Mouse (Mus musculus): Measurements from ENCODE around the gene Bri3. TPM values are rescaled to one million over a fixed set of nuclear protein-coding genes. Genes with fewer than 3 reads are reported as not detected.

Bri3 gene
- polyA plus RNA-seq, 1 experiment, result 1.5 TPM

DNA sequence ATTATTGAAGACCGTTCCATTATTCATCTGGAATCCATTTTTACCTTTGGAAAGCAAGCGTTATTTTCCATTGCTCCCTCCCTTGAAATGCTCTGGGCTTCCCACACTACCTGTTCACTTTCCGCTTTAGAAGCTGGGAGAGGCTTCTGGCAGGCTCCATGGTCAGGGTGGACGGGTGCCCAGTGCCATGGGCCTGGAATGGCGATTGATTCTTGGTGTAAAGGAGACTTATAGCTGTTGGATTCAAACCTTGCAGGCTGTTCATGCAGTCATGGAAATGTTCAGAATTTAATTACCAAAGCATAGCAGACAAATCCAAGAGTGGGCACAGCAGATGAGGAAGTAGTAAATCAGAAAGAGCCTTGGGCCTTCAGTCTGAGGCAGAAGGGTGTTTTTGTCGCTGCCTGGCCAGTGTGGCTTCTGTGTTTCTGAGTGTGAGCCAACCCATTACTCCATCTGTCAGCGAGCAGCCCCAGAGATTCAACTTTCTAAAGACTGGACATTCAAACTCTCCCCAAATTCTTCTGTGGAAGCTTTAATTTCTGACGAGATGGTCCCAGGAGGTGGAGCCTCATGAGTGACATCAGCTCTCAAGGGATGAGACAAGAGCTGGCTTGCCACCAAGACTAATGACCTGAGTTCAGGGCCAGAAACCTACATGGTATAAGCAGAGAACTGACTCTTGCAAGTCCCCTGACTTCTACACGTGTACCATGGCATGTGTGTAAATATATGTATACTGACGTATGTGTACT lies 195.2 kb downstream of the Bri3 start:
- Histone ChIP-seq H3K4me1 (ENCODE audit: control insufficient read depth) (no peaks in the 10 kb centered on the region), H3K9me3 (ENCODE audit: control insufficient read depth, low read length) (peaks cover 34% of the 10 kb centered on the region), H3K4me3 (replicated peaks) (no peak overlapping the region), H3K36me3 (ENCODE audit: control insufficient read depth) (no peaks in the 10 kb centered on the region), H3K27me3 (ENCODE audit: control insufficient read depth) (no peaks in the 10 kb centered on the region)
- TF ChIP-seq TAL1 (IDR thresholded peaks at IDR 0.05; ENCODE audit: low read length), result no peak
- no peak for TF ChIP-seq GATA1 (IDR thresholded peaks at IDR 0.05; ENCODE audit: low read length)

GRCm38 (mm10) chr5:144441831-144442271 lies 197.6 kb downstream of the Bri3 start:
- TF ChIP-seq GATA1 (IDR thresholded peaks at IDR 0.05; ENCODE audit: low read length), result no peak
- TF ChIP-seq TAL1 (IDR thresholded peaks at IDR 0.05; ENCODE audit: low read length), result no peak
- Histone ChIP-seq H3K36me3 (ENCODE audit: control insufficient read depth) (no peaks in the 10 kb centered on the region), H3K9me3 (ENCODE audit: control insufficient read depth, low read length) (peaks cover 29% of the 10 kb centered on the region), H3K4me1 (ENCODE audit: control insufficient read depth) (no peaks in the 10 kb centered on the region), H3K4me3 (replicated peaks) (no peak overlapping the region), H3K27me3 (ENCODE audit: control insufficient read depth) (no peaks in the 10 kb centered on the region)

- Histone ChIP-seq H3K4me3 (replicated peaks) (no peak overlapping the region), H3K4me1 (ENCODE audit: control insufficient read depth) (no peaks in the 10 kb centered on the region), H3K27me3 (ENCODE audit: control insufficient read depth) (no peaks in the 10 kb centered on the region), H3K36me3 (ENCODE audit: control insufficient read depth) (no peaks in the 10 kb centered on the region), H3K9me3 (ENCODE audit: control insufficient read depth, low read length) (peaks cover 15% of the 10 kb centered on the region)
- TF ChIP-seq TAL1 (IDR thresholded peaks at IDR 0.05; ENCODE audit: low read length) (no peak), GATA1 (IDR thresholded peaks at IDR 0.05; ENCODE audit: low read length) (no peak)
Observed at GRCm38 (mm10) chr5:144446475-144447225, 202.4 kb downstream of the Bri3 start.

DNA sequence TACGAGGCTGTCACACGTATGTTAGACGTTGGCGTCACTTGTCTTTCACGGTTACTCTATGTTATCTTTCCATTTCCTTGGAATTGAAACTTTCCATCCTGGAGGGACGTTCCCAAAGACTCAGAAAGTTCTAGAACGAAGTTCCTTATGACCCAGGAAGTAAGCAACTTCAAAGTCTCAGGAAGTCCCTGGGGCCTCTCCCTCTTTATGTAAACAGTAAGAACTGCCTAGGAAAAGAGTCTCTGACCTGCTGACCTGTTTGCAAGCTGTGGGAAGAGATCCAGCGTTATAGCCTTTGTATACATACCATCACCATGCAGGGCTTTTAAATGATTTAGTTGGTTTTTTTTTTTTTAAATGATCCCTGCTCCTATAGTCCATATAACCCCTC lies 203.0 kb downstream of the Bri3 start:
- no peaks in the 10 kb centered on the region for H3K36me3 ChIP-seq (ENCODE audit: control insufficient read depth)
- peaks cover 9% of the 10 kb centered on the region for H3K9me3 ChIP-seq (ENCODE audit: control insufficient read depth, low read length)
- no peak overlapping the region for H3K4me3 ChIP-seq (replicated peaks)

GRCm38 (mm10) chr5:144447975-144448374 lies 203.7 kb downstream of the Bri3 start:
- Histone ChIP-seq H3K36me3 (ENCODE audit: control insufficient read depth) (no peaks in the 10 kb centered on the region), H3K9me3 (ENCODE audit: control insufficient read depth, low read length) (peaks cover 8% of the 10 kb centered on the region), H3K4me1 (ENCODE audit: control insufficient read depth) (no peaks in the 10 kb centered on the region), H3K27me3 (ENCODE audit: control insufficient read depth) (no peaks in the 10 kb centered on the region), H3K4me3 (replicated peaks) (no peak overlapping the region)
- TF ChIP-seq TAL1 (IDR thresholded peaks at IDR 0.05; ENCODE audit: low read length) (no peak), GATA1 (IDR thresholded peaks at IDR 0.05; ENCODE audit: low read length) (no peak)

More for the DNA sequence above, 203.0 kb downstream of the Bri3 start:
- TF ChIP-seq GATA1 (IDR thresholded peaks at IDR 0.05; ENCODE audit: low read length), result no peak
- TF ChIP-seq TAL1 (IDR thresholded peaks at IDR 0.05; ENCODE audit: low read length), result no peak
- Histone ChIP-seq H3K27me3 (ENCODE audit: control insufficient read depth) (no peaks in the 10 kb centered on the region), H3K4me1 (ENCODE audit: control insufficient read depth) (no peaks in the 10 kb centered on the region)

DNA sequence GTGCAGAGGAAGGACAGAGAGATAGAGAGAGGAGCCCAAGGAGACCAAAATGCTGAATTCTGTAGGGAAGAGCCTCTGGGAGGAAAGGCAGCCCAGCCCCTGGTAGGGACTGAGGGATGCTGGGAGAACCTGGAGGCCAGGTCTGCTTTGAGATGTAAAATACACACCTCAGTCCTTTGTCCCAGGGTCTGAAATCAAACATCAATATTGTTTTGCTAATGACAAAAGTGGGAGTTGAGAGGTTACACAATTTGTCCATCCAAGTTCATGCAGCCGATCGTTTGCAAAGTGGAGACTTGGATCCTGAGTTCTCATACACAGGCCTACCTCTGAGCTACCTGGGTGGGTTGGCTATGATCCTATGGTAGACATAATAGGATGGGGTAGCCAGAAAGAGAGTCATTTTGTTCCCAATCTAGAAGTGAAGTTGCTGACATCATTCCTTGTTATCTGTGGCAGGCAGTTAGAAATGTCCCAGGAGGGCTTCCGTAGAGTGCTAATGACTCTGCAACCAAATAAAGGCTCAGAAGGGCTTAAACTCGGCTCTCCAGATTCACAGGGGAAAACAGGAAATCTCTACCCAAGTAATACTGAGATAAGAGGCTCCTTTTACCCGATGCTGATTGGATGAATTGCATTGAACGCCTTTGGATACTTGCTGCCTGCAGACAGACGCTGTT lies 208.7 kb downstream of the Bri3 start:
- no peaks in the 10 kb centered on the region for H3K36me3 ChIP-seq (ENCODE audit: control insufficient read depth)
- TF ChIP-seq TAL1 (IDR thresholded peaks at IDR 0.05; ENCODE audit: low read length) (no peak), GATA1 (IDR thresholded peaks at IDR 0.05; ENCODE audit: low read length) (no peak)
- H3K4me3 ChIP-seq (replicated peaks), result no peak overlapping the region
- no peaks in the 10 kb centered on the region for H3K27me3 ChIP-seq (ENCODE audit: control insufficient read depth)
- no peaks in the 10 kb centered on the region for H3K4me1 ChIP-seq (ENCODE audit: control insufficient read depth)
- H3K9me3 ChIP-seq (ENCODE audit: control insufficient read depth, low read length), result no peaks in the 10 kb centered on the region; the same call in 1 of the 2 replicates

DNA sequence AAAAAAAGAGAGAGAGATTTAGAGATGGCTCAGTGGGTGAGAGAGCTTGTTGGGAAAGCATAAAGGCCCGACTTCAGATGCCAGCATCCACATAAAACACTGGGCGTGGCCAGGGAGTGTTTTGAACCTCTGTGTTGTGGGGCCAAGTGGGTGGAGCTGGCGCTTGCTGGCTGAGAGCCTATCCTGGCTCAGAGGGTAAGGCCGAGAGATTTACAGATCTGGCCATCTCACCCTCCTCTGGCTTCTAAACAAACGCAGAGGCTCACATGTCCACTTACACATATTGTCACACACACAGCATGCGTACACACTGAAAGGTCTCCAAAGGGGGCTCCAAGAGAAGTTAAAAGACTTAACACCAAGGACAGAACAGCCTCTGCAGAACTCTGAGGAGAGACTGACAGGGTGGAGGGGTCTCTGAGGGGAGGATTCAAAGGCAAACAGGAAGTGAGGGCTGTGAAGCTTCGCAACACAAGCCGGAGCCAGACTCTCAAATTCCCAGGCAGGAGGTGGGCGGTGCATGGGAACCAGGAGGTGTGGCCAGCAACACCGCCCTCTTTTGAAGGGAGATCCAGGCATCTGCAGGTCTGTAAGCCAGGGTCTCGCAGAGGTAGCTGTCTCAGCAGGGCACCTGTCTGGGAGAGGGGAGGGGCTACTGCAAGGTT lies 213.5 kb downstream of the Bri3 start:
- no peaks in the 10 kb centered on the region for H3K4me1 ChIP-seq (ENCODE audit: control insufficient read depth)
- no peak overlapping the region for H3K4me3 ChIP-seq (replicated peaks)
- no peaks in the 10 kb centered on the region for H3K36me3 ChIP-seq (ENCODE audit: control insufficient read depth)
- TF ChIP-seq GATA1 (IDR thresholded peaks at IDR 0.05; ENCODE audit: low read length) (no peak), TAL1 (IDR thresholded peaks at IDR 0.05; ENCODE audit: low read length) (no peak)
- peaks cover 5% of the 10 kb centered on the region for H3K9me3 ChIP-seq (ENCODE audit: control insufficient read depth, low read length)
- no peaks in the 10 kb centered on the region for H3K27me3 ChIP-seq (ENCODE audit: control insufficient read depth)

DNA sequence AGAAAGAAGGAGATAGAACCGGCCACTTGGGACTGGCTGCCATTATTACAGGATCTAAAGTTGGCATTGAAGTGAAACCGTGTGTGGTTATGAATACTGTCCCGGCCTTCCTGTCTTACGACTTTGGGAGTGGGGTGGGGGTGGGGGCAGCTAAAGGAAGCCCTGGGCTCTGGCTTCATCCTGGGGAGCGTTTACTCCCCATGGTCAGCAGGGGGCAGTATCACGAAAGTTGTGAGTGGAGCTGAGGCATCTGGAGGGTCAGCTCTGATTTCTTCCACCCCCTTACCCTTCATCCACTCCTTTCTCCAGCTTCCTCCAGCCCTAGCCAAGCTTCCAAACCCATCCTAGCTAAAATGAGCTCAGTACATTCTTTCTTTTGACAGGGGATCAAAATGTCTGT lies 222.8 kb downstream of the Bri3 start:
- Histone ChIP-seq H3K4me1 (ENCODE audit: control insufficient read depth) (no peaks in the 10 kb centered on the region), H3K4me3 (replicated peaks) (no peak overlapping the region), H3K27me3 (ENCODE audit: control insufficient read depth) (no peaks in the 10 kb centered on the region), H3K9me3 (ENCODE audit: control insufficient read depth, low read length) (peaks cover 34% of the 10 kb centered on the region), H3K36me3 (ENCODE audit: control insufficient read depth) (no peaks in the 10 kb centered on the region)
- no peak for TF ChIP-seq GATA1 (IDR thresholded peaks at IDR 0.05; ENCODE audit: low read length)
- no peak for TF ChIP-seq TAL1 (IDR thresholded peaks at IDR 0.05; ENCODE audit: low read length)

Measured in erythroblast, embryonic 14.5 days (primary cell).